Mouse (Mus musculus) megakaryocyte, embryonic 14.5 days (primary cell): Measurements from ENCODE around the gene Tmed6. TPM values are rescaled to one million over a fixed set of nuclear protein-coding genes. Genes with fewer than 3 reads are reported as not detected.
A peak's percentile ranks its signal among the peaks of the same experiment; 100 is the strongest.

Experiments
- H3K27me3 ChIP-seq: replicated peaks from 2 replicates; pipeline ENCODE3; 2012; ENCODE audit warnings: inconsistent platforms
- H3K36me3 ChIP-seq: replicated peaks from 2 replicates; pipeline ENCODE3; 2012; ENCODE audit warnings: low read length, inconsistent platforms, mixed read lengths
- H3K4me1 ChIP-seq: 2 replicates; pipeline ENCODE4 v1.6.1; 2012; ENCODE audit warnings: inconsistent platforms
- H3K4me3 ChIP-seq: replicated peaks from 2 replicates; pipeline ENCODE3; 2012; ENCODE audit warnings: moderate library complexity, mild to moderate bottlenecking, inconsistent platforms
- H3K9me3 ChIP-seq: 2 replicates; pipeline ENCODE4 v1.6.1; 2012; ENCODE audit warnings: inconsistent platforms
- FLI1 ChIP-seq: IDR thresholded peaks from 2 replicates; pipeline ENCODE4 v1.6.1; 2012; ENCODE audit warnings: low read length, inconsistent platforms, mixed read lengths
- GATA1 ChIP-seq: IDR thresholded peaks from 3 replicates; pipeline ENCODE4 v1.6.1; 2012; ENCODE audit warnings: mixed read lengths, low read length, inconsistent platforms, borderline replicate concordance
- polyA plus RNA-seq: library from polyadenylated mRNA; stranded (reverse); fragments of >175 nt; gene quantifications from 2 replicates; pipeline ENCODE4 v1.2.3, GENCODE M21; 2012; ENCODE audit warnings: low replicate concordance; ENCODE audit not compliant: insufficient read depth

The Tmed6 gene
- polyA plus RNA-seq, 1 experiment, result not detected

GRCm38 (mm10) chr8:107062613-107063012, 2.8 kb downstream of the Tmed6 start:
- Histone ChIP-seq H3K36me3 (peaks cover 19% of the 10 kb centered on the region), H3K27me3 (peaks cover 4% of the 10 kb centered on the region), H3K9me3 (no peaks in the 10 kb centered on the region), H3K4me3 (no peak overlapping the region), H3K4me1 (peaks cover 30% of the 10 kb centered on the region)
- TF ChIP-seq FLI1 (no peak), GATA1 (no peak)

DNA sequence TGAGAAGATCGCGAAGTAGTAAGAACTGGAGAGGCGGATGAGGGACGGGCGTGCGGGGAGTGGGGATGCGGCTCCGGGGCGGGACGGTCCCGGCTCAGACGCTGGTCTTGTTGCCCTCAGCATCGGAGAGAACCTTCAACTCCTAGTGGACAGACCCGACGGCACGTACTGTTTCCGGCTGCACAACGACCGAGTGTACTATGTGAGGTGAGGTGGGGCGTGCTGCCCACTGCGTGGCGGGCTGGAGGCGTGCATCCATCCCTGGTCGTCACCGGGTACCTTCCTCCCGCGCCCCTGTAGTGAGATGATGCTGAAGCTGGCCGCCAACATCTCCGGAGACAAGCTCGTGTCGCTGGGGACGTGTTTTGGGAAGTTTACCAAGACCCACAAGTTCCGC, 8.5 kb downstream of the Tmed6 start:
- peaks cover 51% of the 10 kb centered on the region for H3K36me3 ChIP-seq
- TF ChIP-seq GATA1 (no peak), FLI1 (no peak)
- no peaks in the 10 kb centered on the region for H3K27me3 ChIP-seq
- peaks cover 54% of the 10 kb centered on the region for H3K4me1 ChIP-seq
- H3K4me3 ChIP-seq, result peak overlapping the region; percentile 100
- no peaks in the 10 kb centered on the region for H3K9me3 ChIP-seq

DNA sequence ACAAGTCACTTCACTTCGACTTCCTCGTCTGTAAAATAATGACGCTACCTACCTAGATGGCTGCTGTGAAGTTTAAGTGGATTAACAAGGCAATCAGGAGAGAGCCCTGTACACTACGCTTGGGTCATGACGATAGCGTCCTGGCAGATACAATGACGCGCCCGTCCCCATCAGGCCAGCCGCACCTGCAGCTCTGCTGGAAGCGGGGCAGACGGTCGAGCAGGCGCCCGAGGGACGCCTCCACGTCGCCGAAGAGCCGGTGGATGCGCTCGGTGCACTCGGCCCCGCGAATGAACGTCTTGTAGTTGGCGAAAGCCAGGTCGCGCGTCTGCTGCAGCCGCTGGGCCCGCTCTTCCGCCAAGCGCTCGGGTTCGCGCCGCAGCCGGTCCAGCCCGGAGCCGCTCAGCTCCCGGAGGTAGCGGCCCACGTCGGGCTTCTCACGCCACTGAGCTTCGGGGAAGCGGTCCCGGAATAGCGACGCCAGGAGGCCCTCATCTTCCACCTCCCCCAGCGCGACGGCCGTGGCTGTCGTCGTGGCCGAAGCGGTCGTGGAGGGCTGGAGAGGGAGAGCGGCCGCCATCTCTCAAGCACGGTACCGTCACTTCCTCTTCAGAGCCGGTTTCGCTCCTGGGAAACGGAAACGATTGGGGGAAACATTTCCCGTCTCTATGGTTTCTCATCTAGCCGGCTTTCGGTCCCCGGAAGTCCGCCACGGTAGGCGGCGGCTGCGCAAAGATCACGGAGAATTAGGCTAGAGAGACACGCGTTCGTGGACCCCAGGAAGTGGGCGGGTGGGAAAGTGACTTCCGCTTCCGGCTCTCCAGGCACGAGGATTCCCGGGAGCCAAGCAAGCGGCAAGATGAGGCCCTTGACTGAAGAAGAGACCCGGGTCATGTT, 9.1 kb downstream of the Tmed6 start, which contains the start of the genes Cog8 and Nip7:
Cog8 (minus strand) TSS at position 614 of the 897 bp plus-strand sequence.
Nip7 (plus strand) TSS at position 802 of the 897 bp plus-strand sequence.
- Histone ChIP-seq H3K4me1 (peaks cover 56% of the 10 kb centered on the region), H3K27me3 (no peaks in the 10 kb centered on the region), H3K36me3 (peaks cover 57% of the 10 kb centered on the region), H3K4me3 (peak within 1 kb of the TSS; percentile 100), H3K9me3 (no peaks in the 10 kb centered on the region)
- peak; percentile 88 for TF ChIP-seq FLI1
- TF ChIP-seq GATA1, result no peak

DNA sequence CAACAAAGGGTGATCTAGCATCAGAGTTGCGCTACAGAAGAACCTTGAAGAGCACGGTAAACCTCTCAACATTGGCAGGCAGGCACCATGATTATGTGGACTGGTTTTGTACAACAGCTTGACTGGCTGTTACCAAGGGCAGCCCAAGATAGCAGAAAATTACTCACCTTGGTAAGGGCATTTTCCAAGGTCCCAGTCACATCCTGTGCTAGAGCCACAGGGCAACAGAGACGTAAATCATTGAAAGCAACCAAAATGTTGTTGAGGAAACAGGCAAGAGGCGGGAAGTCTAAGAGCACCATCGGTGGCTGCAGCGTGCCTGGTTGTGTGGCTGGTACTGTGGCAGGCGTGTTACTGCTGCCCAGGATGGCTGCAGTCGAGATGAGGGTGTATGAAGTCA, 13.4 kb downstream of the Tmed6 start:
- no peak for TF ChIP-seq FLI1
- no peak for TF ChIP-seq GATA1
- Histone ChIP-seq H3K4me3 (no peak overlapping the region), H3K36me3 (peaks cover 60% of the 10 kb centered on the region), H3K9me3 (no peaks in the 10 kb centered on the region), H3K4me1 (peaks cover 63% of the 10 kb centered on the region), H3K27me3 (no peaks in the 10 kb centered on the region)

- Histone ChIP-seq H3K4me1 (peaks cover 53% of the 10 kb centered on the region), H3K27me3 (no peaks in the 10 kb centered on the region), H3K9me3 (no peaks in the 10 kb centered on the region), H3K4me3 (peak overlapping the region; percentile 99), H3K36me3 (peaks cover 78% of the 10 kb centered on the region)
- no peak for TF ChIP-seq FLI1
- TF ChIP-seq GATA1, result no peak
These were observed 16.0 kb downstream of the Tmed6 start for GRCm38 (mm10) chr8:107049480-107049879.

- Histone ChIP-seq H3K4me1 (peaks cover 49% of the 10 kb centered on the region), H3K4me3 (peak within 1 kb of the TSS; percentile 99), H3K9me3 (no peaks in the 10 kb centered on the region), H3K36me3 (peaks cover 79% of the 10 kb centered on the region), H3K27me3 (no peaks in the 10 kb centered on the region)
- TF ChIP-seq GATA1 (no peak), FLI1 (peak; percentile 18; the same call in 1 of the 2 replicates)
These were observed 17.1 kb downstream of the Tmed6 start, which contains the start of gene Pdf for GRCm38 (mm10) chr8:107048061-107048941. Pdf (minus strand) TSS chr8:107048614.

- Histone ChIP-seq H3K9me3 (no peaks in the 10 kb centered on the region), H3K4me1 (peaks cover 47% of the 10 kb centered on the region), H3K4me3 (peak overlapping the region; percentile 48), H3K27me3 (no peaks in the 10 kb centered on the region), H3K36me3 (peaks cover 79% of the 10 kb centered on the region)
- TF ChIP-seq GATA1, result no peak
- TF ChIP-seq FLI1, result no peak
These were observed 18.5 kb downstream of the Tmed6 start for GRCm38 (mm10) chr8:107046976-107047375.

DNA sequence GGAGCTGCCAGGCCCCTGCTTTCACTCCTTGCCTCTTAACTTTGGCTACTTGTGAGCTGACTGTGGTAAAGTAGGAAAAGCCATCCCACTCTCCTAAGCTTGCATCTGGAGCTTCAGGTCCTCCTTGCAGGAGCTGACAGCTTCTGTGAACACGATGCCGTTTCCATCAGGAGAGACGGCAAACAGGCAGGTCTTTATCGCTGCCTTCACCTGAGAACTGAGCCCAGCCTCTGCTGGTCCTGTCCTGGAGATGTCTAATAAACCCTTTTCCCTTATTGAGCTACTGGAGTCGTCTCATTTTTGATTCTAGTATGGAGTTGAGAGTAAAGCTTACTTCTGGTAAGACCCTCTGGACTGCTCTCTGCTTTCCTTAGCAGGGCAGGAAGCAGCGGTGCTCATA, 20.0 kb downstream of the Tmed6 start:
- H3K27me3 ChIP-seq, result no peaks in the 10 kb centered on the region
- H3K4me3 ChIP-seq, result no peak overlapping the region
- H3K36me3 ChIP-seq, result peaks cover 79% of the 10 kb centered on the region
- H3K9me3 ChIP-seq, result no peaks in the 10 kb centered on the region
- H3K4me1 ChIP-seq, result peaks cover 45% of the 10 kb centered on the region
- TF ChIP-seq GATA1 (no peak), FLI1 (no peak)

DNA sequence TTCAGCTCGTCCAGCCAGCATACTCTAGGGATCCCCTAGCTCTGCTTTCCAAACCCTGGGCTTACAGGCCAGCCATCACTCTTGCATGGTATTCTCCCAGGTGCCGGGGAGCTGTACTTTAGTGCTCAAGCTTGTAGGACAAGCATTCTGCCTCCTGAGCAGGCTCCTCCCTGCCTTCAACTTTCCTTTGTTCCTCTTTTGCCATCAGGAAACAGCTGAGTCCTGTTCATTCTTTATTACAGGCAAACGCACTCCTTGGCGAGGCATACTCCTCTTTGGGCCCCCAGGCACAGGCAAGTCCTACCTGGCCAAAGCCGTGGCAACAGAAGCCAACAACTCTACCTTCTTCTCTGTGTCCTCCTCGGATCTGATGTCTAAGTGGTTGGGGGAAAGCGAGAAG, 24.8 kb downstream of the Tmed6 start:
- Histone ChIP-seq H3K36me3 (peaks cover 89% of the 10 kb centered on the region), H3K4me1 (peaks cover 28% of the 10 kb centered on the region), H3K27me3 (no peaks in the 10 kb centered on the region), H3K9me3 (no peaks in the 10 kb centered on the region), H3K4me3 (no peak overlapping the region)
- TF ChIP-seq FLI1, result no peak
- TF ChIP-seq GATA1, result no peak
